Mouse (Mus musculus): ENCODE results near the gene Zbtb46. TPM values are rescaled to one million over a fixed set of nuclear protein-coding genes. Genes with fewer than 3 reads are reported as not detected.
A peak's percentile ranks its signal among the peaks of the same experiment; 100 is the strongest.

The Zbtb46 gene
- polyA plus RNA-seq, 2 experiments, result 5.3 to 6.8 TPM

DNA sequence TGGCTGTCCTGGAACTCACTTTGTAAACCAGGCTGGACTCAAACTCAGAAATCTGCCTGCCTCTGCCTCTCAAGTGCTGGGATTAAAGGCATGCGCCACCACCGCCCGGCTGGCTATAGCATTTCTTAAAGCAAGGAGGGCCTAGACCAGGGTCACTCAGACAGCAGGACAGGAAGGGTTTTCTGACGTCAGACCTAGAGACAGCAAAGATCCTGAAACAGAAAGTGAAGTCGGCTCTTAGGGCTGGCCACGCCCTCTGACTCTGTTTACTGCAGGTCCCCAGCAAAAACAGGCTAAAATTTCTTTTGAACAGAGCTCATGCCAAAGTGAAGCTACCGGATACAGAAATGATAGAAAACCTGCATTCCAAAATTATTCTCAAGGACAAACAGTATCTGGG is 49.6 kb downstream of the Zbtb46 start:
- Histone ChIP-seq H3K9ac (replicated peaks) (no peak overlapping the region), H3K4me1 (replicated peaks; ENCODE audit: control insufficient read depth in 2 of 2, insufficient read depth in 2 of 2, low read length in 1 of 2) (no peaks in the 10 kb centered on the region), H3K9me3 (ENCODE audit: control insufficient read depth, low read length) (no peaks in the 10 kb centered on the region), H3K36me3 (replicated peaks; ENCODE audit: control insufficient read depth, insufficient read depth, low read depth) (peaks cover 11% of the 10 kb centered on the region; the same call in 1 of the 2 replicates), H3K27ac (no peak overlapping the region), H3K4me3 (ENCODE audit: insufficient read depth in 1 of 2, low read depth in 2 of 2, low read length in 2 of 2) (no peak overlapping the region), H3K27me3 (ENCODE audit: control insufficient read depth, insufficient read depth, low read length) (no peaks in the 10 kb centered on the region), H3K4me2 (ENCODE audit: low read depth) (no peak overlapping the region)
- 72% methylated on average over 7 of the region's 7 CpGs for WGBS (ENCODE audit: insufficient replicate concordance)
- ATAC-seq (ENCODE audit: insufficient read depth), result no peak
- DNase-seq (ENCODE audit: low read depth in 3 of 3, low spot score in 3 of 3), result no peak
- TF ChIP-seq EP300 (IDR thresholded peaks at IDR 0.05; ENCODE audit: low read depth) (no peak), CTCF (IDR thresholded peaks at IDR 0.05; ENCODE audit: low read depth) (no peak)

DNA sequence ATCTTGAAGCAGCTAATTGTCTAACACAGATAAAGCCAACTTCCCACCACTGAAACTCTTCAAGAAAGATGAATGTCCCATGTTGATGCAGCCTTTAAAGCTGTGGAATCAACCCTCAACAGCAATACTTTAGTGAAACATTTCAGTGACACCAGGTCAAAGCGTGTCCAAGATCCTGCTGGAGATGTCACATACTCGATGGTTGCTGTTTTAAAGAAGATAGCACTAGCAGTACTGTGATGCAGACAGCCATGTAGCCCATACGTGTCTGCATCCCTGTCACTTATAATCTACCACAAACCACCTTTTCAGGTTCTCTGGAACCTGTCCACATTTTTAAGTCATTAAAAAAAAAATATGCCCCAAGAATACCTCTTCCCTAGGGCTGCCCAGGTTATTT is 55.5 kb downstream of the Zbtb46 start:
- Histone ChIP-seq H3K4me3 (ENCODE audit: insufficient read depth in 1 of 2, low read depth in 2 of 2, low read length in 2 of 2) (no peak overlapping the region), H3K27me3 (ENCODE audit: control insufficient read depth, insufficient read depth, low read length) (no peaks in the 10 kb centered on the region), H3K9ac (replicated peaks) (no peak overlapping the region), H3K4me1 (replicated peaks; ENCODE audit: control insufficient read depth in 2 of 2, insufficient read depth in 2 of 2, low read length in 1 of 2) (peaks cover 0 to 6% of the 10 kb centered on the region in 2 experiments; a peak in 2 of 4 replicates), H3K36me3 (replicated peaks; ENCODE audit: control insufficient read depth, insufficient read depth, low read depth) (peaks cover 2% of the 10 kb centered on the region; the same call in 1 of the 2 replicates), H3K27ac (no peak overlapping the region), H3K4me2 (ENCODE audit: low read depth) (no peak overlapping the region), H3K9me3 (ENCODE audit: control insufficient read depth, low read length) (no peaks in the 10 kb centered on the region)
- DNase-seq (ENCODE audit: low read depth in 3 of 3, low spot score in 3 of 3) (no peak), ATAC-seq (ENCODE audit: insufficient read depth) (no peak)
- TF ChIP-seq EP300 (IDR thresholded peaks at IDR 0.05; ENCODE audit: low read depth) (no peak), CTCF (IDR thresholded peaks at IDR 0.05; ENCODE audit: low read depth) (no peak)
- WGBS (ENCODE audit: insufficient replicate concordance), result 53% methylated on average over 3 of the region's 3 CpGs

DNA sequence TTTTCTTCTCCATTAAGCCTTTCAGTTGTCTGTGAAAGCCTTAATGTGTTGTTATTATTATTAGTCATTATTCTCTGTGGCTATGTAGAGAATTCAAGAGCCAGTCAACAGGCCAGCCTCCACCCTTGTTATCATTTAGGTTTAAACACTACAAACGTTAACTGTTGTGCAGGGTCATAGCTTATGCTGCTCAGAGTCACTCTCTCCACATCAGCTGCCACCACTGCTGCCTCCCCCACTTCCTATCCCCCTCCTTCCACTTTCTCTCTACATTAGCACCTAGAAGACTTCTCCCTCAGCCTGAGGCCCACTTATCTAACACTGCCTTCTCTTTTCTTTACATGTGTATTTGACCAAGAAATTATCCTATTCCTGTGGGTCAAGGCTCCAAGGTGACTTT is 57.7 kb downstream of the Zbtb46 start:
- no peaks in the 10 kb centered on the region for H3K27me3 ChIP-seq (ENCODE audit: control insufficient read depth, insufficient read depth, low read length)
- H3K9me3 ChIP-seq (ENCODE audit: control insufficient read depth, low read length), result no peaks in the 10 kb centered on the region
- H3K9ac ChIP-seq (replicated peaks), result no peak overlapping the region
- TF ChIP-seq EP300 (IDR thresholded peaks at IDR 0.05; ENCODE audit: low read depth), result no peak
- TF ChIP-seq CTCF (IDR thresholded peaks at IDR 0.05; ENCODE audit: low read depth), result no peak
- WGBS (ENCODE audit: insufficient replicate concordance), result 0% methylated on average over 1 of the region's 1 CpGs
- no peak overlapping the region for H3K4me2 ChIP-seq (ENCODE audit: low read depth)
- peaks cover 0 to 6% of the 10 kb centered on the region in 2 experiments; a peak in 2 of 4 replicates for H3K4me1 ChIP-seq (replicated peaks; ENCODE audit: control insufficient read depth in 2 of 2, insufficient read depth in 2 of 2, low read length in 1 of 2)
- no peak overlapping the region for H3K4me3 ChIP-seq (ENCODE audit: insufficient read depth in 1 of 2, low read depth in 2 of 2, low read length in 2 of 2)
- DNase-seq (ENCODE audit: low read depth in 3 of 3, low spot score in 3 of 3), result no peak
- 0 out of 2 replicates have a peak, but pooled peaks have one; percentile 18 for ATAC-seq (ENCODE audit: insufficient read depth)
- no peaks in the 10 kb centered on the region; the same call in 1 of the 2 replicates for H3K36me3 ChIP-seq (replicated peaks; ENCODE audit: control insufficient read depth, insufficient read depth, low read depth)
- no peak overlapping the region for H3K27ac ChIP-seq

DNA sequence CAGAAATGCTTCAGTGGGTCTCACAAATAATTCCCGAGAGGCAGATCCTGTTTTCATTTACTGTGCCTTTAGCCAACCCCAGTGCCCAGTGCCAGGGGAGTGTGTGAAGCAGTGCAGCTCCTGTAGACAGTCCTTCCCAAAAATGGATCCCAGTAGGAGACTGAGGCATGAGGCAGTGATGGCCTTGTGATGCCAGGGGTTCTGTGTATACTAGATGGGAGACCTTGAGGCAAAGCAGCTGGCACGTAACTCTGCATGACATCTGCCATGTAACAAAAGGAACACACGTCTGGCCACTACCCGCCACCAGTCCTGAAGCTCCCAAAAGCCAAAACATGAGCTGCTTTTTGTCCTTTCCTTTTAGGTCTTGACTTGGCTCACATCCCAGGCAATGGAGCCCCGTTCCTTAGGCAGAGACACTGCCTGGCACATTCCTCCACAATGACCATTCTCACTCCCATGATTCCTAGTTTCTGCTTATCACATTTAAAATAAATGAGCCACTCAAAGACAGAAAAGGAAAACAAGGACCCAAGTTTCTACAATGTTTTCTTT is 61.9 kb downstream of the Zbtb46 start:
- no peaks in the 10 kb centered on the region; the same call in none of the 2 replicates for H3K36me3 ChIP-seq (replicated peaks; ENCODE audit: control insufficient read depth, insufficient read depth, low read depth)
- no peak for DNase-seq (ENCODE audit: low read depth in 3 of 3, low spot score in 3 of 3)
- no peak overlapping the region for H3K4me3 ChIP-seq (ENCODE audit: insufficient read depth in 1 of 2, low read depth in 2 of 2, low read length in 2 of 2)
- no peaks in the 10 kb centered on the region for H3K9me3 ChIP-seq (ENCODE audit: control insufficient read depth, low read length)
- WGBS (ENCODE audit: insufficient replicate concordance), result 78% methylated on average over 5 of the region's 5 CpGs
- H3K9ac ChIP-seq (replicated peaks), result no peak overlapping the region
- no peak overlapping the region for H3K27ac ChIP-seq
- 0 out of 4 replicates have a peak, but pooled peaks cover 0 to 3% of the 10 kb centered on the region in 2 experiments for H3K4me1 ChIP-seq (replicated peaks; ENCODE audit: control insufficient read depth in 2 of 2, insufficient read depth in 2 of 2, low read length in 1 of 2)
- H3K27me3 ChIP-seq (ENCODE audit: control insufficient read depth, insufficient read depth, low read length), result no peaks in the 10 kb centered on the region
- H3K4me2 ChIP-seq (ENCODE audit: low read depth), result no peak overlapping the region
- TF ChIP-seq CTCF (IDR thresholded peaks at IDR 0.05; ENCODE audit: low read depth), result no peak
- TF ChIP-seq EP300 (IDR thresholded peaks at IDR 0.05; ENCODE audit: low read depth), result no peak
- ATAC-seq (ENCODE audit: insufficient read depth), result no peak

DNA sequence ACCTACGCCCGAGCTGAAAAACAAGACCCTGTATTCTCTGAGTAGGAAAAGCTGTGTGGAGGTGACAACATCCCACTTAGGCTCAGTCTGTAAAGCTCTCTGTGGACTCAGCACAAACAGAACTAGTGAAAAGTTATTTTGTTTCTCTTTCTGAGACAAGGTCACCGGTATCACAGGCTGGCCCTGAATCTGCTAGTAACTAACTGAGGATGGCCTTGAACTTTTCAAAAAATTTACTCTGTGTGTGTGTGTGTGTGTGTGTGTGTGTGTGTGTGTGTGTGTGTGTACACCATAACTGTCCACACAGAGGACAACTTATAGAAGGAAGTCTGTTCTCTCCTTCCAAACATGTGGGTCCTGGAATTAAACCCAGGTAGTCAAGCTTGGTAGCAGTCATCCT is 65.1 kb downstream of the Zbtb46 start:
- TF ChIP-seq CTCF (IDR thresholded peaks at IDR 0.05; ENCODE audit: low read depth) (no peak), EP300 (IDR thresholded peaks at IDR 0.05; ENCODE audit: low read depth) (no peak)
- Histone ChIP-seq H3K27me3 (ENCODE audit: control insufficient read depth, insufficient read depth, low read length) (no peaks in the 10 kb centered on the region), H3K36me3 (replicated peaks; ENCODE audit: control insufficient read depth, insufficient read depth, low read depth) (peaks cover 10% of the 10 kb centered on the region)

More for the DNA sequence above, 65.1 kb downstream of the Zbtb46 start:
- Histone ChIP-seq H3K9me3 (ENCODE audit: control insufficient read depth, low read length) (no peaks in the 10 kb centered on the region), H3K9ac (replicated peaks) (no peak overlapping the region), H3K27ac (no peak overlapping the region), H3K4me3 (ENCODE audit: insufficient read depth in 1 of 2, low read depth in 2 of 2, low read length in 2 of 2) (no peak overlapping the region), H3K4me1 (replicated peaks; ENCODE audit: control insufficient read depth in 2 of 2, insufficient read depth in 2 of 2, low read length in 1 of 2) (no peaks in the 10 kb centered on the region), H3K4me2 (ENCODE audit: low read depth) (no peak overlapping the region)
- ATAC-seq (ENCODE audit: insufficient read depth) (no peak), DNase-seq (ENCODE audit: low read depth in 3 of 3, low spot score in 3 of 3) (no peak)
- 88% methylated on average over 3 of the region's 3 CpGs for WGBS (ENCODE audit: insufficient replicate concordance)
